Mouse (Mus musculus) cerebellum, adult 2 months (tissue): ENCODE measurements around the gene Vmn1r219.

Source experiments
- CTCF ChIP-seq: fragments of 200-500 bp; IDR thresholded peaks from 2 replicates; pipeline ENCODE4 v1.5.1; 2011; ENCODE audit warnings: low read depth, mild to moderate bottlenecking, control low read depth, low read length, moderate library complexity, borderline replicate concordance; ENCODE audit not compliant: insufficient read depth
- POLR2A ChIP-seq: fragments of 200-500 bp; IDR thresholded peaks from 2 replicates; pipeline ENCODE4 v1.6.1; 2011; ENCODE audit warnings: low read length, control low read depth, borderline replicate concordance; ENCODE audit not compliant: insufficient read depth

DNA sequence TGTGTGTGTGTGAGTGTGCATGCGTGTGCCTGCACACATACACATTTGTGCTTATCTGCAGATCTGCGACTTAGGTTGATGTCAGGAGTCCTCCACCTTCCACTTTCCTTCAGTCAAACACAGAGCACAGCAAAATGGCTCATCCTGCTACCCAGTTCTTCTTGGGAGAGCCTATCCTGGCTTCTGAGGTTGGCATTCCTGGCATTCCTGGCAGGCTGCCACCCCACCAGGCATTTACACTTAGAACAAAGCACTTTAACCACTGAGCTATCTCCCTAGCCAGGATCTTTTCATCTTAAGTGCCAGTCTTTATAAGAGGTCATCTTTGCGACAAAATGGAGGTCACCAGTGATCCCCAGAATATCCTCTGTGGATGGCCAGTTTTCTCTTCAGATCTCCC, 1.3 kb upstream of the Vmn1r219 start:
- no peak for TF ChIP-seq POLR2A
- no peak for TF ChIP-seq CTCF
